Mouse (Mus musculus) testis, adult 2 months (tissue): ENCODE measurements around the gene Hist2h3b. TPM values are rescaled to one million over a fixed set of nuclear protein-coding genes. Genes with fewer than 3 reads are reported as not detected.

Source experiments
- H3K27ac ChIP-seq: fragments of 200-500 bp; 2 replicates; pipeline ENCODE4 v1.5.1; 2012; ENCODE audit warnings: low read depth, low read length; ENCODE audit not compliant: control insufficient read depth, insufficient read depth
- H3K27me3 ChIP-seq: fragments of 200-500 bp; 2 replicates; pipeline ENCODE4 v1.6.1; 2012; ENCODE audit warnings: mild to moderate bottlenecking, low read length, moderate library complexity; ENCODE audit not compliant: control insufficient read depth, insufficient read depth
- H3K36me3 ChIP-seq: fragments of 200-500 bp; 2 replicates; pipeline ENCODE4 v1.6.1; 2012; ENCODE audit warnings: mild to moderate bottlenecking, low read length; ENCODE audit not compliant: control insufficient read depth, insufficient read depth
- H3K4me1 ChIP-seq: fragments of 200-500 bp; 2 replicates; pipeline ENCODE4 v1.6.1; 2012; ENCODE audit warnings: low read length; ENCODE audit not compliant: control insufficient read depth, insufficient read depth
- H3K4me3 ChIP-seq: fragments of 200-500 bp; 2 replicates; pipeline ENCODE4 v1.5.1; 2012; ENCODE audit warnings: low read depth, mild to moderate bottlenecking, low read length, moderate library complexity, mixed read lengths; ENCODE audit not compliant: control insufficient read depth
- CTCF ChIP-seq: fragments of 200-500 bp; IDR thresholded peaks from 2 replicates; pipeline ENCODE4 v1.5.1; 2012; ENCODE audit warnings: low read depth, mild to moderate bottlenecking, inconsistent platforms, low read length, moderate library complexity; ENCODE audit not compliant: control insufficient read depth, insufficient read depth, insufficient replicate concordance
- POLR2A ChIP-seq: fragments of 200-500 bp; IDR thresholded peaks from 2 replicates; pipeline ENCODE4 v1.6.1; 2012; ENCODE audit warnings: low read depth, mild to moderate bottlenecking, inconsistent platforms, low read length, moderate library complexity; ENCODE audit not compliant: control insufficient read depth
- polyA plus RNA-seq: library from polyadenylated mRNA; depleted of rRNA; stranded (reverse); fragments of >200 nt; gene quantifications from 2 replicates; pipeline ENCODE4 v1.2.3, GENCODE M21; 2012

The Hist2h3b gene
- polyA plus RNA-seq, 1 experiment, result 6.2 TPM

DNA sequence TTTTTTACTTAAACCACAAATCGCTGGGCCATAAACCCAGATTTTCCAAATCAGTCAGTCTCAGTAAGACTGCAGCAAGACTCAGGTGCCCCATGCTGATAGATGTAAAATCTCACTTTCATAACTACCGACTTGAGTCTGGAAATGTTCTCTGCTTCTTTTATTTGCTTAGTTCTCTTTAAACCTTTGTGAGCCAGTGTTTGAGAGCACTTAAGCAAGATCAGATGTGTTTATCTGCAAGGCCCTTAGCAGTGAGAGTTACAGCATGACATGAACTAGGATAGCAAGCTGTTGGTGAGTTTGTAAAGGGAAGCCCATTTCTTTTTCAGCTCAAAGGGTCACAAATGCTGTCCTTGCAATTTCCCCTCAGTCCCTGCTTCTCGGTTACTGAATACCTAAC lies 11.3 kb upstream of the Hist2h3b start:
- H3K4me1 ChIP-seq, result peaks cover 2% of the 10 kb centered on the region; the same call in 1 of the 2 replicates
- no peak overlapping the region for H3K4me3 ChIP-seq
- no peaks in the 10 kb centered on the region for H3K27me3 ChIP-seq
- no peaks in the 10 kb centered on the region for H3K36me3 ChIP-seq
- no peak for TF ChIP-seq CTCF
- no peak for TF ChIP-seq POLR2A
- no peak overlapping the region for H3K27ac ChIP-seq

DNA sequence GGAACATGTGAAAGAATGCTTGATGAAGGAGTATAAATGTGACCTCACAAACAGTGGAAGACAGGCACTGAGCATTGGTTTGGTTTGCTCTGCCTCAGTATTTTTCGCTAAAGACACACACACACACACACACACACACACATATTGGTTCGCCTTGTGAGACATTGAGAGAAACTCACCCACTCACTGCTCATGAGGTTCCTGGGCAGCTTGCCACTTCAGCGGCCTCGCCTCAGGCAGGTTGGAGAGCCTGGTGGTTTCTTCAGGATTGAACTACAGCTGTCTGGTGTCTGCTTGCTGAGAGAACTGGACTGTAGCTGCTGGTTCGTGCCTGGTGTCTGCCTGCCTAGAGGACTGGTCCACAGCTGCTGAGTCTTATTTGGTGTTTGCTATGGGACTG lies 8.2 kb upstream of the Hist2h3b start:
- peaks cover 3% of the 10 kb centered on the region for H3K4me1 ChIP-seq
- no peak overlapping the region for H3K4me3 ChIP-seq
- TF ChIP-seq CTCF (no peak), POLR2A (no peak)
- no peak overlapping the region for H3K27ac ChIP-seq
- H3K36me3 ChIP-seq, result no peaks in the 10 kb centered on the region
- no peaks in the 10 kb centered on the region; the same call in 1 of the 2 replicates for H3K27me3 ChIP-seq

DNA sequence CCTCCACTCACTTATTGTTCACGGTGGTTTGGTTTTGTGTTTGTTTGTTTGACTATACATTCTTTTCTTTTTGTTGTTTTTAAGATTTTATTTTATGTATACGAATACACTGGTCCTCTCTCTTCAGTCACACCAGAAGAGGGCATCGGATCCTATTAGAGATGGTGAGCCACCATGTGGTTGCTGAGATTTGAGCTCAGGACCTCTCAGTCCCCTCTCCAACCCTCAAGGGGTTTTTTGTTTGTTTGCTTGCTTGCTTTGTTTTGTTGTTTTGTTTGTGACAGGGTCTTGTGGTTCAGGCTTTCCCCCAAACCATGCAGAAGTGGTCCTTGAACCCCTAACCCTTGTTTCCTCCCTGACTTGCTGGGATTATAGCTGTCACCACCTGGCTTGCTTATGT lies 6.8 kb upstream of the Hist2h3b start:
- TF ChIP-seq POLR2A (no peak), CTCF (no peak)

DNA sequence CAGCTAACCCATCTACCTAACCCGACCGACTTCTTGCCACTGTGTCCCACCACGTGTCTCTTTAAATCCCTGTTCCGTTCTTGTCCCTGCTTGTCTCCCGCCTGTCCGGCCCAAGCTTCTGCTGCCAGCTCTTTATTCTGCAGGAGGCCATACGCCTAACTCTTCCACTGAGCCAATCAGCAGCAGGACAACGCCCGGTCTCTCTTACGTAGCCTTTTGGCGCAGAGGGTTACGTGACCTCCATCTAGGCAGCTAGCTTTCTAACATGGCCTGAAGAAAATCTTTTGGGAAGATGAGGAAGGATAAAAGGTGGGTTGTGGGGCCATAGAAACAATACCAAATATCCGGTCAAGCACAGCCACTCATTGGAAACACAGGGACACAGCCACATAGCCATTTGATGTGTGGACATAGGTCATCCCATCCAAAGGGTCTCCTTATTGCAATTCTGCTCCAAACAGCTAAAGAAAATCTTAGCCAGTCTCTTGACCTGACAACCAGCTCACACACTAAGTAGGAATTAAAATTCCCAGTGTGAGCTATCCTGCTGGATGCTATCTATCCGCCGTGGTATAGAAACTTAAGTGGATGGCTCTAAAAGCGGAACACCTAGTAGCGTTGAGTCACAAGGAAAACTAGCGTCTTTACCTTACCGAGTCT lies 6.1 kb upstream of the Hist2h3b start:
- H3K36me3 ChIP-seq, result no peaks in the 10 kb centered on the region
- H3K4me1 ChIP-seq, result peaks cover 3% of the 10 kb centered on the region
- H3K27ac ChIP-seq, result peak overlapping the region; percentile 83
- H3K4me3 ChIP-seq, result peak overlapping the region; percentile 87
- H3K27me3 ChIP-seq, result no peaks in the 10 kb centered on the region; the same call in 1 of the 2 replicates
- TF ChIP-seq CTCF (no peak), POLR2A (peak; percentile 35; the same call in 1 of the 2 replicates)

More for the DNA sequence above, 6.8 kb upstream of the Hist2h3b start:
- H3K27me3 ChIP-seq, result no peaks in the 10 kb centered on the region; the same call in 1 of the 2 replicates
- peak overlapping the region; percentile 34; the same call in 1 of the 2 replicates for H3K27ac ChIP-seq
- peaks cover 3% of the 10 kb centered on the region for H3K4me1 ChIP-seq
- H3K36me3 ChIP-seq, result no peaks in the 10 kb centered on the region
- no peak overlapping the region for H3K4me3 ChIP-seq

DNA sequence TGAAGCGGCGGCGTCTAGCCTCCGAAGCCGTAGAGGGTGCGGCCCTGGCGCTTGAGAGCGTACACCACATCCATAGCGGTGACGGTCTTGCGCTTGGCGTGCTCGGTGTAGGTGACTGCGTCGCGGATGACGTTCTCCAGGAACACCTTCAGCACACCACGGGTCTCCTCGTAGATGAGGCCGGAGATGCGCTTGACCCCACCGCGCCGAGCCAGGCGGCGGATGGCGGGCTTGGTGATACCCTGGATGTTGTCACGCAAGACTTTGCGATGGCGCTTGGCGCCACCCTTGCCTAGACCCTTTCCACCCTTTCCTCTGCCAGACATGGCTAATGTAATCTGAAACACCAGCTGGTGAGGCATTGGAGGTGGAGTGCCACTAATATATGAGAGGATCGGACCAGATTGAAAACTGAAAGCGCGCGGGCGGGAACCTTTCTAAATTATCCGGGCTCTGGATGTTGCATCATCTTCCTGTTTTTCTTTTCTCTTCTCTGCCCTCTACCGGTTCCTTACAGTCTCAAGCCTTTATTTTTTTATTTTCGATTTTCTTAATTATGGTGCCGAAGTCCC lies 5.4 kb upstream of the Hist2h3b start, which contains the start of gene Hist2h4:
Gene Hist2h4 (minus strand): TSS at position 333 of the 572 bp plus-strand sequence.
- H3K27ac ChIP-seq, result peak within 1 kb of the TSS; percentile 83
- no peak for TF ChIP-seq CTCF
- peak; percentile 74; the same call in 1 of the 2 replicates for TF ChIP-seq POLR2A
- H3K27me3 ChIP-seq, result no peaks in the 10 kb centered on the region; the same call in 1 of the 2 replicates
- peaks cover 6% of the 10 kb centered on the region for H3K4me1 ChIP-seq
- H3K36me3 ChIP-seq, result no peaks in the 10 kb centered on the region
- peak within 1 kb of the TSS; percentile 87 for H3K4me3 ChIP-seq

DNA sequence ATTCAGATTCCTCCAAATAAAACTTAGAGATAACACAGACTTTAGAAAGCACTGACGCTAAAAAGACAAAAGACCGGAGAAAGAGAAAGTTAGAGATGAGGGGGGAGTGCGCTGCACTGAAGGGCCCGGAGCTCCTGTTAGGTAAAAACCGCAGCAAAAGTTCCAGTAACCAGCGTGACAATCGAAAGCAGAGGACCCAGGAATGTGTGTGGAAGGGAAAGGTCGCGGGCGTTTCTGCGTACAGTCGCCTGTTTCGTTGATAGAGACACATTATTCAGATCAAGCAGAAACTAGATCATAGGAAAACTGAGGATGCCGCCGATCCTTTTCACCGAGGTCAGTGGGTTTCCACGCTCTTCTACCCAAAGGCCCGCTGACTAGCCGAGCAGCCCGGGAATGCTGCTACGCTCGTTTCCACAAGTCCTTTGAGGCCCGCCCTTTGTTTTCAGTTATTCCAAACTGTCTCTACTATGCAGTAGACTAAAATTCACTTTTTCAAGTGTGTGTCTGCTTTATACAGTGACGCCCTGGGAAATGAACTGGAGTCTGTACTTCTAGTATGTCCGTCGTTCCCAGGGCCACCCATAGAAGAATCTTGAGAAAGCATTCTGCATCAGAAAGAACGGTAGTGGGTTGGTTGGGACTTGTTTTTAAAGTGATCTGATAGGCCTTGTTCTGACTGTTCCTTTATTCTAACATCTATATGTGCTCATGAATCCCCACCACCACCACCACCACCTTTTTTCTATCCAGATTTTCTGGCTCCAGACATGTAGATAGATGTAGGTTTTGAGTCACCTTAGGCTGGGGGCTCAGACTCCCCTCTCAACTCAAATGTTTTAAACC lies 4.7 kb upstream of the Hist2h3b start:
- TF ChIP-seq CTCF (no peak), POLR2A (no peak)
- Histone ChIP-seq H3K27ac (peak overlapping the region; percentile 51), H3K4me1 (peaks cover 9% of the 10 kb centered on the region), H3K36me3 (no peaks in the 10 kb centered on the region), H3K27me3 (no peaks in the 10 kb centered on the region; the same call in 1 of the 2 replicates), H3K4me3 (peak overlapping the region; percentile 51)

DNA sequence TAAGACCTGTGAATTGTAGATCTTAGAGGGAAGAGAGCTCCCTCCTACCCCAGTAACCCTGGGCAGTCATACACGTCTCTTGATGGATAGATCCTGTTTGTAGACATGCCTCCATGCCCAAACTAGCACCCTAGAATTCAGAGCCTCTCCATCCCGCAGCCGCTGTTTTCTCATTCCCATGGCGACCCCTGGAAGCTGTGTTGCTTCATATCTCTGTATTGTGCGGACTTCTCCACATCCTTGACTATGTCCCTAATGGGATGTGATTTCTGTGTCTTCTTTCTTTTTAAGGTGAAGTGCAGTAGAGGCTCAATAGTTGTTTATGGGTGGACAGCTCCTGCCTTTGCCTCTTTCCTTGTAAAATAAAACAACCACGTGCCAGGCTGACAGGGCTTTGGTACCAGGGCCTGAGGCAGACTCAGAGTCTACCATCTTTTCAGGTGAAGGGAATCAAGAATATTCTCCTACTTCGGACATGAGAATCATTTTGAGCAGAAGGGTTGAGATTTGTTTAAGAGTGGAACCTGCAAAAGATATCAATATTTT lies 4.0 kb upstream of the Hist2h3b start:
- Histone ChIP-seq H3K27me3 (no peaks in the 10 kb centered on the region; the same call in 1 of the 2 replicates), H3K4me3 (no peak overlapping the region), H3K27ac (no peak overlapping the region), H3K36me3 (no peaks in the 10 kb centered on the region), H3K4me1 (peaks cover 12% of the 10 kb centered on the region)
- TF ChIP-seq POLR2A, result no peak
- TF ChIP-seq CTCF, result no peak
